Mouse (Mus musculus): ENCODE data around the gene Mfng.

The Mfng gene

GRCm38 (mm10) chr15:78755226-78755625 is 18.0 kb downstream of the Mfng start:
- DNase-seq: no peak

- DNase-seq: no peak
These were observed 19.1 kb downstream of the Mfng start for GRCm38 (mm10) chr15:78754144-78754543.

- DNase-seq: no peak
These were observed 20.3 kb downstream of the Mfng start for GRCm38 (mm10) chr15:78752991-78753390.

- DNase-seq: no peak
These were observed 22.5 kb downstream of the Mfng start for GRCm38 (mm10) chr15:78750608-78751350.

- DNase-seq: no peak
These were observed 23.4 kb downstream of the Mfng start for GRCm38 (mm10) chr15:78749855-78750254.

- DNase-seq: peak; percentile 13
These were observed 29.1 kb downstream of the Mfng start for GRCm38 (mm10) chr15:78744206-78744605.

- DNase-seq: no peak
These were observed 30.4 kb downstream of the Mfng start for GRCm38 (mm10) chr15:78742831-78743230.

- no peak for DNase-seq
These were observed 32.6 kb downstream of the Mfng start for GRCm38 (mm10) chr15:78740662-78741061.

GRCm38 (mm10) chr15:78737146-78737545 is 36.1 kb downstream of the Mfng start:
- no peak for DNase-seq

- DNase-seq: no peak
These were observed 36.6 kb downstream of the Mfng start for GRCm38 (mm10) chr15:78736681-78737100.

GRCm38 (mm10) chr15:78736181-78736579 is 37.1 kb downstream of the Mfng start:
- no peak for DNase-seq

GRCm38 (mm10) chr15:78735431-78736180 is 37.7 kb downstream of the Mfng start:
- no peak for DNase-seq

GRCm38 (mm10) chr15:78731830-78732229 is 41.4 kb downstream of the Mfng start:
- no peak for DNase-seq

- no peak for DNase-seq
These were observed 42.8 kb downstream of the Mfng start for GRCm38 (mm10) chr15:78730315-78731049.

- no peak for DNase-seq
These were observed 46.6 kb downstream of the Mfng start for GRCm38 (mm10) chr15:78726697-78727096.

- no peak for DNase-seq
These were observed 52.7 kb downstream of the Mfng start for GRCm38 (mm10) chr15:78720532-78720931.

GRCm38 (mm10) chr15:78720094-78720493 is 53.2 kb downstream of the Mfng start:
- peak; percentile 32 for DNase-seq

GRCm38 (mm10) chr15:78719416-78719815 is 53.9 kb downstream of the Mfng start:
- DNase-seq: no peak

GRCm38 (mm10) chr15:78718290-78719250 is 54.7 kb downstream of the Mfng start, which contains the start of gene Elfn2:
TSS of gene Elfn2 (minus strand) at chr15:78718771.
- DNase-seq: no peak

- no peak for DNase-seq
These were observed 56.3 kb downstream of the Mfng start for GRCm38 (mm10) chr15:78716936-78717335.

- no peak for DNase-seq
These were observed 57.4 kb downstream of the Mfng start for GRCm38 (mm10) chr15:78715856-78716255.

GRCm38 (mm10) chr15:78713751-78714150 is 59.5 kb downstream of the Mfng start:
- DNase-seq: no peak

Data from cerebellum, adult 9-11 months (tissue).